Mouse (Mus musculus) induced T-regulatory cell, adult 2 months (primary cell): ENCODE measurements around the gene Rfk.
A peak's percentile ranks its signal among the peaks of the same experiment; 100 is the strongest.

ENCODE experiments used
- DNase-seq: peaks from one replicate; pipeline ENCODE4 v3.0.0-alpha.2; 2012; ENCODE audit warnings: low read depth

The Rfk gene

DNA sequence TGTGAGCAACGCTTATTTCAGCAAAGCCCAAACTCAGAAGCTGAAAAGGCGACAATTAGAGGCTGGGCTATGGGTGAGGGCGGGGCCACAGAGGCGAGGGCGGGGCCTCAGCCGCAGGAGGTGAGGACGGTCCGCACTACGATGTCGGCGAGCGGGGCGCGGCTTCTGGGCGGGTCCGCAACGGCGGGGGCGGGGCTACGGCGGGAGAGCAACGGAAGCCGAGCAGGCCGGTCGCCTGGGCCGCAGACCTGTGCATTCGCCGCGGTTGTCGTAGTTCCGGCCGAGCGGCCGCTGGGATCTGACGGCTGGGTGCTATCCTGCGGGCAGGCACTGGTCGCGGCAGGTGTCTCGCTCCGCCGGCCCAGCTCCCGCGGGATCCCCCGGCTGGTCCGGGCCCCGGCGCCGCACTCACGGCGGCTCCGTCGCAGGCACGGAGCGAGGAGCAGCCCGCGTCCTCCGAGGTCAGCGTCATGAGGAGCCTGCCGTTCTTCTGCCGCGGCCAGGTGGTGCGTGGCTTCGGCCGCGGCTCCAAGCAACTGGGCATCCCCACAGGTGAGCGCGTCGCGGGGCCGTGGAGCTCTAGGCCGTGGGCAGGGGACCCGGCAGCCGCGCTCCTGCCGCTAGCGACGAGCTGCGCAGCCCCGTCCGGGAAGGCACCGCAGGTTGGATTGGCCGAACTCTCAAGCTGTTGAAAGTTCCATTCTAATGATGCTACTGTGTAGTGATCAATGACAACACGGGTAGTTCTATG lies at the start of gene Rfk:
Gene Rfk, plus strand, starts transcription at position 203 of the 751 bp plus-strand sequence.
- peak; percentile 94 for DNase-seq

DNA sequence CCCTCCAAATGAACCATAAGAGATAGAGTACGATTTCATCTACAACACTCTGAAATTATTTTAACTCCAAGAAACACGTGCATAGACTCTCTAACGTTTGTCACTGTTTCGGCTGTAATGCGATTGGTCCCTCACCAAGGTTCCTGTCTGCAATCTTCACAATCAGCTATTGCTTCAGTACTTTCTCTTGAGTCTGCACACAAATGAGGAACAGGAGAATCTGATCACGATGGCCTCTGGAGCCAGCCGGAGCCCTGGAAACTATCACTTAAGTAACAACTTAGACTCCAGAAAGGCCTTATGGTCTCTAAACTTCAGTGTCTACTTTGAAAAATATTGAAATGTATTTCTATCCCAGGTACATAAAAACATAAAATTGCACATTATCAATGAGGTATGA lies 49.0 kb upstream of the Rfk start:
- no peak for DNase-seq

DNA sequence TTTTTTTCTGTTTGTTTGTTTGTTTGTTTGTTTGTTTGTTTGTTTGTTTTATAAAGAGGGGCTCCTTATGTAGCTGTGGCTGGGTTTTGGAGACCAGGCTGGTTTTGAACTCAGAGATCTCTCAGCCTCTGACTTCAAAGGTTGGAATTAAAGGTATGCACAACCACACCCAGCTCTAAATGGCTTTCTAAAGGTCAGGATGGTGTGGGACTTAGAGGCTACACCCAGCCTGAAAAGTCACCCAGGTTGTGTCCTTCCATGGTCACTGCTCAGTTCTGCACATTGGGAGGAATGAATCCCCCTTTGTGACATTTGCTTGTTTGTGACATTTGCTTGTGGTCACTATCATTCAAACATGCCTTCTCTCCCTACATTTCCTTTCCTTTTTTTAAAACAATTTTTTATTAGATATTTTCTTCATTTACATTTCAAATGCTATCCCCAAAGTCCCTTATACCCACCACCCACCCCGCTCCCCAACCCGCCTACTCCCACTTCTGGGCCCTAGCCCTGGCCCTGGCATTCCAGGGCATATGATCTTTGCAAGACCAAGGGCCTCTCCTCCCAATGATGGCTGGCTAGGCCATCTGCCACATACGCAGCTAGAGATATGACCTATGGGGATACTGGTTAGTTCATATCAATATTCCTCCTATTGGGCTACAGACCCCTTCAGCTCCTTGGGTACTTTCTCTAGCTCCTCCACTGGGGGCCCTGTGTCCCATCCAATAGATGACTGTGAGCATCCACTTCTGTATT lies 46.9 kb upstream of the Rfk start:
- DNase-seq, result no peak

DNA sequence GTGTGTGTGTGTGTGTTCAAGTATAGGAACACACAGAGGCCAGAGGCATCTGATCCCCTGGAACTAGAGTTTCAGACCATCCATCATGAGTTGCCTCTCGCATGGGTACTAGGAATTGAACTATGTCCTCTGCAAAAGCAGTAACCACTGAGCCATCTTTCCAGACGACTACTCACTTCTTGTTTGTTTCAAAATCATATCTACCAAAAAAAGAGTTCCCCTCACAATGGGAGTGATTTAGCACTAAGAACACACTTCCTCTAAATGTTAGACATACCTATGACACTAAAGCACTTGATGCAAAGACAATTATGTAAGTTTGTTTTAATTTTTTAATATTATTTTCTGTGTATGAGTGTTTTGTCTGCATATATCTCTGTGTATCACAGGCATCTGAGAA lies 46.0 kb upstream of the Rfk start:
- no peak for DNase-seq

DNA sequence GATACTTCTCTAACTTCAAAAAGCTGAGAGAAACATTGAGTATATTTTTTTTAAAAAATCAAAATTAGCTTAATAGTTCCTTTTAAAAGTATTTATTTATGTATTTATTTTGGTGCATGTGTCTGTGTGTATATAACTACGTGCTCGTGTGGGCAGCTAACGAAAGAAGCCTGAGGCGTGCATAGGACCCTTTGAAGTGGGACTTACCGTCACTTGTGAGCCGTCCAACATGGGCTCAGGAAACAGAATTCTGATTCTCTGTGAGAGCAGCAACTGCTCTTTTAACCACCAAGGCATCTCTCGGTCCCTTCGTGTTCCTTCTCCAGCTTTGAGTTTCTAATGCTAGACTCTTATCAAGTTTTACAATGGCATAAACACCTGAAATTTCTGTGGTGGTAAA lies 40.1 kb upstream of the Rfk start:
- no peak for DNase-seq

DNA sequence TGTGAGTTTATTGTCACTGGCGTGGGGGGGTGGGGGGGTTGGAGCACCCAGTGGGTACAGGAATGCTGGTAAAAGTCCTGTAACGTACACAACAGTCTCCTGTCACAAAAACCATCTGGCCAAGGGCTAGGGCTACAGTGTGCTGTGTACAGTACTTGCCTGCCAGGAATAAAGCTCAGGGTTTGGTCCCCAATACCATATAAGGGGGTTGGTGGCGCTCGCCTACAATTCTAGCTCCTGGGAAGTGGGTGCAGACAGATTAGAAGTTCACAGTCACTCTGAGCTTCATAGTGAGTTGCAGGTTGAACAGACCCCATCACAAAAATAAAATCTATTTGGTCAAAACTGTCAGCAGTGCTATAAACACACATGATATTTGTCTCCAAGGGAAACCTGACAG lies 39.5 kb upstream of the Rfk start:
- DNase-seq, result no peak

DNA sequence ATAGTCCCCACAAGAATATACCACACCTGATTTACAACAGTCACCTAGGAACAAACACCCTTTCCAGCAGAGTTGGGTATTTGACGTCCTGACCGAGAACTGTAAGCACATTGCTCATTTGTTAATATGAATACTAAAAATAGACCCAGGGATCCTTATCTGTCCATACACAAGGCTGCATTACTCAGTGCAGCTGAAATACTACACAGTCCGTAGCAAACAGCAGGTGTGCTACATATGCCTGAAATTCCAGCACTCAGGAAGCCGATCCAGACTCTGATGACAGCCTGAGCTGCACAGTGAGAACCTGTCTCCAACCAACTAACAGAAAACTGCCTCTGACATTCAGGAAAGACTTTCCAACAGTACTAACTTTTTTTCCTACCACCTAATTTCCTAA lies 39.0 kb upstream of the Rfk start:
- DNase-seq, result no peak

DNA sequence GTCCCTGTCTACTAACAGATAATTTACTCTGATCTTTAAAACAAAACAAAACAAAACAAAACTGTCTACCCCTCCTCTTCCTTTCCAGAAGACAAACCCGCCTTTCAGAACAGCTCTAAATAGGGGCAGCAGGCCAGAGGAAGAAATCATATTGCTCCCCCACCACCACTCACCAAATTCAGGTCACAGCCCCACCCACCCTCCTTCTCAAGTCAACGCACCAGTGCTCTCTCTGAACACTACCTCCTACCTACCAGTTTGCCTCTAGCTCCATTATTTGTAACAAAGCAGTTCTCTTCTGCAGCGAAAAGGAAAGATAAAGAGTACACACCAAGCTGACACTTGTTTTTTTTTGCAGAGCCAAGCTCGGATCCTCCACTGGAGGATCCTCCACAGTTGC lies 38.5 kb upstream of the Rfk start:
- peak; percentile 35 for DNase-seq

DNA sequence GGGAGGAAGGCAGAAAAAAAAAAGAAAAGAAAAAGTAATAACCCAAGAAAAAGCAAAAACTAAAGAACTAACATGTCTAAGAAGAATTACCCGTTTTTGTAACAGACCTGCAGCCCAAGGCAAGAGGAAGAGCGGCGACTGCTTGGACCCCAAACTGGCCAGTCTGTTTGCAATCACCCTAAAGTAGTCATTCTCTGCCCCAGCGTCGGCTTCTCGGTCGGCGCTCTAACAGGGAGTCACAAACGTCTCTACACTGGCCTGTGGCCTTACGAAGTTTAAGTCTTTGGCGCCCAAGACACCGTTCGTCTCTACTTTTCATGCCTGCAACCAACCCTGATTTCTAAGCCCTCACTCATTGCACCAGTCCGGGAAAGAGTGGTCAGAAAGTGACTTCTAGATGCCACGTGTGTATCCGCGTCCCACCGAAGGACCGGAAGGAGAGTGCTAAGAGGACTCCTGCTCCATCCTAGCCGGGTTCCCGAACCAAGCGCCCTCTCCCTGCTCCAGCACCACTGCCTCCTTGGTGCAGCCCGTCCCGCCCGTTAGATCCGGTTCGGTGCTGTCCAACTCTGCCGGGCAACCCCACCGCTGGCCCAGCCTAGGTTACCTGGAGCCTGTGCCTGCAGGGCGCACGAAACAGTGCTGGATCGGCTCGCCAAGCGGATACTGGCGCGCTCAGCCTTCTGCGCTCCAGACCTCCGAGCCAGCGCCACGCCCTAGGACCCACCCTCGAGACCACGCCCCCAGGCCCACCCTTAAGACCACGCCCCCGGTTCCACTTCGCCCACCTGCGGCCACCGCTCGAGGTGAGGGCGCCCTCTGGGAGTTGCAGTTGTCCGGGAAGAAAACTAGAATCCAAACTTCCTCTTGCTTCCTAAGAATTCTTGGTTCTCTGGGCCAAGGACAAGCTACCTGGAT lies 37.6 kb upstream of the Rfk start:
- DNase-seq, result peak; percentile 78

DNA sequence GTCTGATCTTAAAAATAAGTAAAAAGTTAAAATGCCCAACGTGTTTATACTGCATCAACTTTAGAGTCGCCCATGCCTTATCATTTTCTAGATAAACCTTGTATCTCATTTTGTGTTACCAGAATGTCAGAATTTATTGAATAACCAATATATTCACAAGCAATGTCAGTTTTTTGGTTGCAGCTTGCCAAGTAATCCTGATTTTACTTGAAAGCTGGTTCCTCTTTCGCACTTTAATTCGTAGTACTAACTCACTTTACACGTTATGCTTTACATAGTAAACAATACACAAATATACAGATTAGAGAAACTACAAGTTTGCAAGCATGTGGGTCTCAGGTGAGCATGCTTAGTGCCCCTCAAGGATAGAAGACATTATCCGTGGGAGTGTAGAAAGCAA lies 36.9 kb upstream of the Rfk start:
- no peak for DNase-seq

DNA sequence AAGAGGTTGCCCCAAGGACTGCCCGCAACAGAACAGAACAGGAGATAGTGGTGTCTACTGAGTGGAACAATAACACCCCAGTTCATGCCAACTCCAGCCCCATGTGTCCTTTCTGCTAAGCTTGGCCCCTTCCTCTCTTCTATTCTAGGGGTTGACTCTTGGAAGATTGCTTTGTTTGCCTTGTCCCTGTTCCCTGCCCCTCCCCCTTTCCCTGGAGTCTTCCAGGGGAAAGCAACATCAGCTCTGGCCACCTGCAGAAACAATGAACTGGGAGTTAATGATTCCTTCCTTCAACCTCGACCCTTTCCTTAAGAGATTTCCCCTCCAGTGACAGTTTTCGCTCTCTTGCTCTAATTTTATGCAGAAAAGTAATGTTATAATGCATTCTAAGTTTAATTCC lies 36.5 kb upstream of the Rfk start:
- no peak for DNase-seq

DNA sequence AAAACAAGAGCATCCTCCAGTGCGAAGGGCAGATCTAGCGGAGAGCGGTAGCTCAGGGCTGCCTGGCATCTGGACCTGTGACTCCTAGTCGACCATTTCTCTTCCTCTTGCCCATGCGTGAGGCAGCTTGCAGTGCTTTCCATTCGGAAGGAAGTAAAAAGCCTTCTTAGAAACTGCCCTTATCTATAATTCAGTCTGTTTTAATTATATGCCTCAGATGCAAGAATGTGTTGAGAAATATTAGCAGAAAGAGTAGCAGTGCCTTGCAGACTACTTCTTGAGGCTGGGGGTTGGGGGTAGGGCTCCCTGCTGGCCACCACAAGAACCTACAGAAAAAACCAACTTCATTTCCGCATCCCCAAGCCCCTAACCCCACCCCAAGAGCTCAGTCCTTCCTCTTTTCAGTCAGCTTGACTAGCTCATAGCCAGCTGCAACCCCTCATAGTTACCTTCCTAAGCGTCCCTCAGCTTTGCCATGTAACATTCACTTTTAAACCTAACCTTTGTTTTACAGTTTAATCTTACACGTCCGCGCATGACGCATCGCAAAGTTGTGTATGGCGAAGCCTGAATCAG lies 34.4 kb upstream of the Rfk start:
- no peak for DNase-seq

DNA sequence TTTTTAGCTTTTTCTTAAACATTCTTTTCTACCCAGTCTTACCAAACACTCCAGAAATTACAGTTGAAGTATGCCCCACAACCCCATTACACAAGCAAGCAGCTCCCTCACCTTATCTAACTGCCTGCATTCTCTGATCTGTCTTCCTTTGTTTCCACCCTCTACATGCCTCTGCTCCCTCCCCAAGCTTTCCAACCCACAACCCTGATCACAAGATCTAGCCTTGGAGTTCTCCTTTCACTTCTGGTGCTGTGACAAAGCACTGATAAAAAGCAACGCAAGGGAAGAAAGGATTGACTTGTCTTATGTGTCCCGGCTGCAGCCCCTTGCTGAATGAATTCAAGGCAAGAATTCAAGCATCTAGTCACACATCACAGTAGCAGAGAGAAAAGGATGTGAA lies 32.7 kb upstream of the Rfk start:
- DNase-seq, result no peak

DNA sequence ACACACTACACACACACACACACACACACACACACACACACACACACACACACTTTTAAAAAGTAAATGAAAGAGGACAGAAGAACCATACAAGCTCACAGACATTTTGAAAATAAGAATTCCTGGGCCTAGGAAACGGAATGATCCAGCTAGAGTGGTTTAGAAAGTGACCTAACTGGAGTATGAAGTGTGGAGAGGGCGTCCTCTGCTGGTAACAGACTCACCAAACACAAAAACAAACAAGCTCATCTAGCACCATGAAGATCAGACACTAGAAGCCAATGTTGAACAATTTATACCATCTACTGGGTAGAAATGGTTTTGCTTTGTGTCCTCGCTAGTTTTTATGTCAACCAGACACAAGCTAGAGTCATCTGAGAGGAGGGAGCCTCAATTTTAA lies 29.1 kb upstream of the Rfk start:
- DNase-seq, result peak; percentile 58

DNA sequence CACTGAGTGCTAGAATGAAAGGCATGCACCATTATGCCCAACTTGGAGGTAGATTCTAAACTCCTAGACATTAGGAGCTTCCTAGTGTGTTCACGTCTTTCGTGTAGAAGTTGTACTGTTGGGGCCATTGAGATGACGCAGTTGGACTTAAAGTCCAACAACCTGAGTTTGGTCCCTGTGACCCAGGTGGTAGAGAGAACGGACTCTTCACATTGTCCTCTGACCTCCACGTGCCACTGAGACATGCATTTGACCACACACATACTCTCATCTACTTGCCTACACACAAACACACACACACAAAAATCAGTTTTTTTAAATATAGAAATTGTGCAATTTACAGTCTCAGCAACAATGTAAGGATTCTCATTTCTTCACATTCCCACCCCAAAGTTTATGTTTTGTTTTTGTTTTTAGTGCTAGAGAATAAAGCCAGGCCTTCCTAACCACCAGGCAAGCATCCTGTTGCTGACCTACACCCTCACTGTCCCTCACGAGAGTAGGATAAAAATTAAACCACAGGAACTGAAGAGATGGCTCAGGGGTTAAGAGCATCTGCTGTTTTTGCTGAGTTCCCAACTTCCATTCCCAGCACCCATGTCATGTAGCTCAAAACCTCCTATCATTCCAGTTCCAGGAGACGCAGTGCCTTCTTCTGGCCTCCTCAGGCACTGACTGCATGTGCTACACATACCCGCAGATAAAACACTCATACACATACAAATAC lies 27.3 kb upstream of the Rfk start:
- DNase-seq, result no peak

DNA sequence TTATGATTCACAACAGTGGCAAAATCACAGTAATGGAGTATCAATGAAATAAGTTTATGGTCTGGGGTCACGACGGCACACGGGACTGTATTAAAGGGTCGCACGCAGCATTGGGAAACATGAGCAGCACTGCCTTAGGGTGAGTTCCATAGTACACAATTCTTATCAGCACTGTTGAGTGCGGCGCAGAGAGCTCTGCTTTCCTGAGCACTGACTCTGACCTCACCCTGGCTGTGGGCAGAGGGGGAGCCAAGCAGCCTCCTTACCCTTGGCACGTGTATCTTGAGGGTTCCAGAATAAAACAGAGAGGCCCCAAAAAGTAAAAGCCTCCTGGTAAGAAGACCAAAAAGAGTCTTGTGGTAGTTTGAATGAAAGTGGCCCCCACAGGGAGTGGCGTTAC lies 25.3 kb upstream of the Rfk start:
- DNase-seq, result no peak

DNA sequence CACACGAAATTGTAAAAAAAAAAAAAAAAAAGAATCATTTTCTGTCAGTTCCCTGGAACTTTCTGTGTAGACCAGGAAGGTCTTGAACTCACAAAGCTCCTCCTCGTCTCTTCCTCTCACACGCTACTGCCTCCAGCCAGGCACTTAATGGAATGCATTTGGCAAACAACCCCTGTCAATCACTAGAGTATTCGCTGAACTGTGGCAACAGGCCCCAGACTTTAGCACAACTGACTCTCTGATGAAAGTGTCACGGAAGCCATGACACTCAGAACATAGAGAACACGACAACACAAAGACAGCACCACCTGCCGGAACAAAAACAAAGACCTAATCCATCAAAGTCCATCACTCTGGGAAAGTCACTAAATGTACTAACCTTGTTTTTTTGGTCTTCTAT lies 24.3 kb upstream of the Rfk start:
- no peak for DNase-seq

DNA sequence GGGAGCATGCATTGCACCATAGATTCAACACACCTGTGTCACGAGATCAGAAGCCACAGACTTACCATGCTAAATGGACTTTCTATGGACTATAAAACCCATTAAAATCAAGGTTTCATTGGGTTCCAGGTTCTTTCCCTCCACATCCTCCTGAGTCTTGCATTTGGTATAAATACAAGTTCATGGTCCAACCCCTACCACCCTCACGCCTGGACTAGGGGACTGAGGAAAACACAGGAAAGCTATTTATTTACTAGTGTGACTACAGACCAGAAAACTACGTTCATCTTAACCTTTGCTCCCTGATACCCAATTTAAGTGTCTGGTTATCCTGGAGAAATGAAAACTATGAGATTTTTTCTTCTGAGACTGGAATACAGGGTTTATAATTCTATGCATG lies 21.1 kb upstream of the Rfk start, which contains the start of gene Gcnt1:
Gene Gcnt1, minus strand, starts transcription at position 144 of the 400 bp plus-strand sequence.
- no peak for DNase-seq

DNA sequence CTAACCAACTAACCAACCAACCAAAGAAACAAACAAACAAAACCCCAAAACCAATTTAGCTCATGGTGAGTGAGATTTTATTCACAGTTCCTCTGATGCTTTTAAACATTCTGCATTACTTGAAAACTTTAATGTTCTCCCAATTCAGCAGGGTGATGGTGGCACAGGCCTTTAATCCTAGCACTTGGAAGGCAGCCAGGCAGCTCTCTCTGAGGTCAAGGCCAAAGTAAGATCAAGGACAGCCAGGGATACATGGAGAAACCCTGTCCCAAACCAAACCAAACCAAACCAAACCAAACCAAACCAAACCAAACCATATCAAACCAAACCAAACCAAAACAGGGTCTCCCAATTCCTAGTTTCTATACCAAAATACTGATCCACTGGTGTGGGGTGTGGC lies 15.0 kb upstream of the Rfk start:
- no peak for DNase-seq

DNA sequence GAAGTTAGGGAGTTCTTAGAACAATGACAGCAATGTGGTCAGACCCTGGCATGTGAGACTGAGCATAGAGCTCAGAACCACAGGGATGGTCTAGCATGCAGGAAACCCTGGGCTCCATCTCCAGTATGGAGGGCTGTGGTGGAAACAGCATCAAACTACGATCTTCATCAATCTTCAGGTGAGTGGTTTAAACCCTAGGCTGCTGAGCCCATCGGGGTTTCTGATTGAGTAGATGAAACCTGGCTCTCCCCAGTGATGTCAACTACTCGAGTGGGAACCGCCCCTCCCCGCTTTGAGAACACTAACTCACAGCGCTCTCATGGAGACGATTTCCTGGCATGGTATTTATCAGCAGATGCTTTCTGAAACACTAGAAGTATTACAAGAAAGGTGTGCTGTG lies 13.3 kb upstream of the Rfk start:
- peak; percentile 76 for DNase-seq

DNA sequence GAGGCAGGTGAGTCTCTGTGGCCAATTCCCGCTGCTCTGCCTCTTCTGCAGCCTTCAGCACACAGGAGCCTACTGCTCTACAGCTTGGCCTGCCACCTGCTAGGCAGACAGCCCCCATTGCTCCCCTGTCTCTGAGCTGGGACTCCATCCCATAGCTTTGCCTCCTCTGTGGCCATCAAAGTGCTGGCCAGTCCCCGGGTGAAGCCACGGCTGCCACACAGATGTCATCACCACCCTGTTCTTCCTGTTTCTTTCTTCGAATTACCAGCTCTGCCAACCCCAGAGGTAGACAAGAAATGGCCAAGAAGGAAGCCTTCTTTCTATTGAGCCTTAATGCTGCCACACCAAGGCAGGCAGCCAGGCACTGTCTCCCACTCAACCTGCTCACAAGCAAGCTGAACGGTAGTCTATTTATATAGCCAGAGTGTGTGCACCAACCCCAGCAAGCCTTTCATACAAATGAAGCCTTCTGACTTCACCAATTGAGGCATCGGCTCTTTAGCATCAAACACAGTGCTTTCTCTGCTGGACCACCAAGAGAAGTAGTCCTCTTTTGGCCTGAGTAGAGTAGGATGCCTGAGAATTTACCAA lies 10.9 kb upstream of the Rfk start:
- DNase-seq, result peak; percentile 34
